Mouse (Mus musculus) midbrain, embryonic 13.5 days (tissue): ENCODE results near the gene Hoxd4. TPM values are rescaled to one million over a fixed set of nuclear protein-coding genes. Genes with fewer than 3 reads are reported as not detected.

Source experiments
- ATAC-seq: fragments of 200-750 bp; cut with Nextera tagmentation; 2 replicates; pipeline ENCODE4 v1.8.0; 2017; ENCODE audit warnings: mild to moderate bottlenecking, moderate TSS enrichment, moderate library complexity
- H3K27ac ChIP-seq: fragments of 300-500 bp; sonication (generic); 2 replicates; pipeline ENCODE4 v1.5.1; 2015; ENCODE audit warnings: inconsistent platforms, mild to moderate bottlenecking, moderate library complexity
- H3K27me3 ChIP-seq: fragments of 300-500 bp; sonication (generic); 2 replicates; pipeline ENCODE4 v1.6.1; 2015; ENCODE audit warnings: mild to moderate bottlenecking, inconsistent platforms
- H3K36me3 ChIP-seq: fragments of 300-500 bp; sonication (generic); 2 replicates; pipeline ENCODE4 v1.6.1; 2015; ENCODE audit warnings: mild to moderate bottlenecking, inconsistent platforms
- H3K4me1 ChIP-seq: fragments of 300-500 bp; sonication (generic); replicated peaks from 2 replicates; pipeline ENCODE4 v1.6.1; 2015; ENCODE audit warnings: inconsistent platforms
- H3K4me2 ChIP-seq: fragments of 300-500 bp; sonication (generic); replicated peaks from 2 replicates; pipeline ENCODE4 v1.6.1; 2015; ENCODE audit warnings: moderate library complexity, mild to moderate bottlenecking, inconsistent platforms
- H3K4me3 ChIP-seq: fragments of 300-500 bp; sonication (generic); replicated peaks from 2 replicates; pipeline ENCODE4 v1.5.1; 2015; ENCODE audit warnings: mild to moderate bottlenecking, inconsistent platforms
- H3K9ac ChIP-seq: fragments of 300-500 bp; sonication (generic); replicated peaks from 2 replicates; pipeline ENCODE4 v1.6.1; 2015; ENCODE audit warnings: mild to moderate bottlenecking, inconsistent platforms
- H3K9me3 ChIP-seq: fragments of 300-500 bp; sonication (generic); 2 replicates; pipeline ENCODE4 v1.6.1; 2016; ENCODE audit warnings: mild to moderate bottlenecking, inconsistent platforms
- WGBS: fragments of 180-500 bp; shearing (Covaris S2); methylation state at CpG from one replicate; pipeline ENCODE4 v1.1.7; 2015; 5-methylcytosine and 5-hydroxymethylcytosine counted together
- polyA plus RNA-seq: library from polyadenylated mRNA; unstranded; fragments of >200 nt; fragmentation: Nextera tagmentation; extraction: Ambion mirVana; gene quantifications from 2 replicates; pipeline ENCODE4 v1.2.1, GENCODE M21; 2015

The Hoxd4 gene
- polyA plus RNA-seq, 1 experiment from 2014 or later: not detected

DNA sequence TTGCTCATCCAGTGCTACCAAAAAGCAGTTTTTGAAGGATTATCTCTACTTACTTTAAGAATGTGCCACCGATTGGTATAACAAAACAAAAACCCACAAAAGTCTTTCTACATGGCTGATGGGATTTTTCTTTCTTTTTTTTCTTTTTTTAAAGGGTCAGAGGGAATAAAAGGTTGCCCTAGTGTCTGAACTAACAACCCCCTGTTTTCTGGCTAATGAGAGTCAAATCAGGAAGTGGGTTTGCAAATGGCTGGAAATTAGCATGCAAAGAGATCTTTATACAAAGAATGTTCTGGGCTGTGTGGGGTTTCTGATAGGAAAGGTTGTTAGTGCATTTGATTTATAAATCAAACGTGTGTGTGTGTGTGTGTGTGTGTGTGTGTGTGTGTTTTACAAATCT, 8.7 kb downstream of the Hoxd4 start:
- Histone ChIP-seq H3K4me1 (no peaks in the 10 kb centered on the region), H3K36me3 (no peaks in the 10 kb centered on the region), H3K27ac (no peak overlapping the region), H3K9me3 (no peaks in the 10 kb centered on the region), H3K27me3 (peaks cover 100% of the 10 kb centered on the region), H3K4me2 (no peak overlapping the region), H3K9ac (no peak overlapping the region), H3K4me3 (no peak overlapping the region)
- no peak for ATAC-seq
- 4% methylated on average over 2 of the region's 2 CpGs for WGBS

DNA sequence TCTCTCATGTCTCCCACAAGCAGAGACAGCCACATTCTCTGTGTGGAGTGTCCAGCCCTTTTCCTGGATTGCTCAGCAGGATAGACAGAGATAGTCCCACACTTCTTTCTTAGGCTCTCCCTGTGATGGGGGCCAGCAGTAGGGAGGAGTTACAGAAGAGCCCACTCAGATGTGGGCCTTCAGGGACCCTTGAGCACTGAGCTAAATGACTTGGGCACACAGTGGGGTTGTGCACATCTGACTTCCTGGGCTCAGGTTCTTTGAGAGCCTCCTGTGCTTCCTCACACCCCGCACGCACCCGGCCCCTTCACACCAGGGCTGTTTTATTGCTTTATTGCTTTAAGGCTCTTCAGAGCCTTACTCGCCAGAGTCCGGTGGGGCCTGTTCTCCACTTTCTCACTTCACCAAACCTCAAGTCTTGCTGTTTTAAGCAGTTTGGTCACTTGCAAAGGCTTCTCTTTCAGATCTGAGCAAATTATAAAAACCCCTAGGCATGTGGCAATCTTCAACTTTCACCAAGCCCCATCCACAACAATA, 9.3 kb downstream of the Hoxd4 start:
- H3K4me2 ChIP-seq: no peak overlapping the region
- WGBS: under 1% methylated on average over 5 of the region's 5 CpGs
- H3K36me3 ChIP-seq: no peaks in the 10 kb centered on the region
- H3K9me3 ChIP-seq: no peaks in the 10 kb centered on the region
- H3K27ac ChIP-seq: no peak overlapping the region
- no peaks in the 10 kb centered on the region for H3K4me1 ChIP-seq
- no peak for ATAC-seq
- H3K4me3 ChIP-seq: no peak overlapping the region
- H3K9ac ChIP-seq: no peak overlapping the region
- peaks cover 100% of the 10 kb centered on the region for H3K27me3 ChIP-seq

DNA sequence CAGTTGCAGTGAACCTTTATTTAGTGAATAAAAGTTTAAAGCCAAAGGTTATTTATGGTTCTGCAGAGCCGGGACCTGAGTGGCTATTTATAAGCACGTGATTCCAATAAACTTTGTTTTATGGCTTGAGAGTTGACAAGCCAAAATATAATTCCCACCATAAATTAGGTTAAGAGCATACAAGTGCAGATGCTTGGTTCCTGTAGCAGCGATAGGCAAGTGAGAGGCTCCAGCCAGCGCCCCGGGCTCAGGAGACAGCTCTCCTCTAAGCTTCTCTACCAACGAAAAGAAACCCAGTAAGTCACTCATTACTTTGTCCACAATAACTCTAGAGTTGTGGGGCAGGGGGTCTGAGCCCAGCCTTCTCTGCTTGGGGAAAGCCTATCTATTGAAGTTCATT, 10.2 kb downstream of the Hoxd4 start:
- H3K27me3 ChIP-seq: peaks cover 100% of the 10 kb centered on the region
- H3K4me1 ChIP-seq: no peaks in the 10 kb centered on the region
- 3% methylated on average over 6 of the region's 6 CpGs for WGBS
- H3K9ac ChIP-seq: no peak overlapping the region
- no peak for ATAC-seq
- no peaks in the 10 kb centered on the region for H3K9me3 ChIP-seq
- H3K27ac ChIP-seq: no peak overlapping the region
- no peaks in the 10 kb centered on the region for H3K36me3 ChIP-seq
- H3K4me2 ChIP-seq: no peak overlapping the region
- H3K4me3 ChIP-seq: no peak overlapping the region

GRCm38 (mm10) chr2:74722949-74723348, 11.2 kb downstream of the Hoxd4 start:
- Histone ChIP-seq H3K9ac (no peak overlapping the region), H3K36me3 (no peaks in the 10 kb centered on the region), H3K27ac (no peak overlapping the region), H3K9me3 (no peaks in the 10 kb centered on the region), H3K4me1 (peaks cover 6% of the 10 kb centered on the region), H3K4me3 (no peak overlapping the region), H3K4me2 (no peak overlapping the region), H3K27me3 (peaks cover 100% of the 10 kb centered on the region)
- ATAC-seq: no peak
- 3% methylated on average over 8 of the region's 8 CpGs for WGBS

- H3K4me2 ChIP-seq: no peak overlapping the region
- no peak overlapping the region for H3K9ac ChIP-seq
- H3K27ac ChIP-seq: no peak overlapping the region
- H3K27me3 ChIP-seq: peaks cover 100% of the 10 kb centered on the region
- no peak overlapping the region for H3K4me3 ChIP-seq
- no peaks in the 10 kb centered on the region for H3K36me3 ChIP-seq
- 5% methylated on average over 7 of the region's 7 CpGs for WGBS
- ATAC-seq: no peak
- no peaks in the 10 kb centered on the region for H3K9me3 ChIP-seq
- peaks cover 6% of the 10 kb centered on the region for H3K4me1 ChIP-seq
Observed at GRCm38 (mm10) chr2:74724244-74725015, 12.7 kb downstream of the Hoxd4 start.

GRCm38 (mm10) chr2:74725171-74725570, 13.4 kb downstream of the Hoxd4 start:
- Histone ChIP-seq H3K4me2 (no peak overlapping the region), H3K4me1 (peaks cover 6% of the 10 kb centered on the region), H3K9ac (no peak overlapping the region), H3K27ac (no peak overlapping the region), H3K27me3 (peaks cover 99% of the 10 kb centered on the region), H3K4me3 (no peak overlapping the region), H3K36me3 (no peaks in the 10 kb centered on the region), H3K9me3 (no peaks in the 10 kb centered on the region)
- ATAC-seq: no peak
- WGBS: 1% methylated on average over 17 of the region's 17 CpGs

- Histone ChIP-seq H3K27ac (no peak within 1 kb of the TSS), H3K27me3 (peaks cover 99% of the 10 kb centered on the region), H3K4me3 (peak within 1 kb of the TSS; percentile 14; the same call in 1 of the 2 replicates), H3K36me3 (no peaks in the 10 kb centered on the region), H3K4me2 (peak within 1 kb of the TSS; percentile 26; the same call in 1 of the 2 replicates), H3K4me1 (peaks cover 6% of the 10 kb centered on the region), H3K9me3 (no peaks in the 10 kb centered on the region), H3K9ac (no peak within 1 kb of the TSS)
- ATAC-seq: no peak
- 5% methylated on average over 5 of the region's 5 CpGs for WGBS
Observed at GRCm38 (mm10) chr2:74726551-74726950, 14.8 kb downstream of the Hoxd4 start, which contains the start of gene Gm28230. TSS of gene Gm28230 (plus strand) at chr2:74726728.

DNA sequence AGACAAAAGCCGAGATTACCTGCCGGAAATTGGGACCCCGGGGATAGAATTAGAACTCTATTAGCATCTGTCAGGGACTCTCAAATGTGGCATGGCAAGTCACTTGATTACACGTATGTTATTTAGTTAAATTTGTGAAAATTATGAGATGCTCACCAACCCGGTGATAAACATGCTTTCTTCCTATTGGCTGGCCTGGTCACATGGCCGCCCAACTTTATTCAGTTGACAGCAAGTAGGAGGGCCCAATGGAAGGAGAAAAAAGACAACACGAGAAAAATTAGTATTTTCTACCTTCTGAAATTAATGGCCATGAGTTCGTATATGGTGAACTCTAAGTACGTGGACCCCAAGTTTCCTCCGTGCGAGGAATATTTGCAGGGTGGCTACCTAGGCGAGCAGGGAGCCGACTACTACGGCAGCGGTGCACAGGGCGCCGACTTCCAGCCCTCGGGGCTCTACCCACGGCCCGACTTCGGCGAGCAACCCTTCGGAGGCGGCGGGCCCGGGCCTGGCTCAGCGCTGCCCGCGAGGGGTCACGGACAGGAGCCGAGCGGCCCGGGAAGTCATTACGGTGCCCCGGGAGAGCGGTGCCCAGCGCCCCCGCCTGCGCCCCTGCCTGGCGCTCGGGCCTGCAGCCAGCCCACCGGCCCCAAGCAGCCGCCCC, 15.4 kb downstream of the Hoxd4 start:
- Histone ChIP-seq H3K4me2 (peak overlapping the region; percentile 26; the same call in 1 of the 2 replicates), H3K9ac (no peak overlapping the region), H3K36me3 (no peaks in the 10 kb centered on the region), H3K4me1 (peaks cover 6% of the 10 kb centered on the region), H3K9me3 (no peaks in the 10 kb centered on the region), H3K27me3 (peaks cover 99% of the 10 kb centered on the region), H3K27ac (no peak overlapping the region), H3K4me3 (peak overlapping the region; percentile 14; the same call in 1 of the 2 replicates)
- ATAC-seq: no peak
- under 1% methylated on average over 43 of the region's 43 CpGs for WGBS

DNA sequence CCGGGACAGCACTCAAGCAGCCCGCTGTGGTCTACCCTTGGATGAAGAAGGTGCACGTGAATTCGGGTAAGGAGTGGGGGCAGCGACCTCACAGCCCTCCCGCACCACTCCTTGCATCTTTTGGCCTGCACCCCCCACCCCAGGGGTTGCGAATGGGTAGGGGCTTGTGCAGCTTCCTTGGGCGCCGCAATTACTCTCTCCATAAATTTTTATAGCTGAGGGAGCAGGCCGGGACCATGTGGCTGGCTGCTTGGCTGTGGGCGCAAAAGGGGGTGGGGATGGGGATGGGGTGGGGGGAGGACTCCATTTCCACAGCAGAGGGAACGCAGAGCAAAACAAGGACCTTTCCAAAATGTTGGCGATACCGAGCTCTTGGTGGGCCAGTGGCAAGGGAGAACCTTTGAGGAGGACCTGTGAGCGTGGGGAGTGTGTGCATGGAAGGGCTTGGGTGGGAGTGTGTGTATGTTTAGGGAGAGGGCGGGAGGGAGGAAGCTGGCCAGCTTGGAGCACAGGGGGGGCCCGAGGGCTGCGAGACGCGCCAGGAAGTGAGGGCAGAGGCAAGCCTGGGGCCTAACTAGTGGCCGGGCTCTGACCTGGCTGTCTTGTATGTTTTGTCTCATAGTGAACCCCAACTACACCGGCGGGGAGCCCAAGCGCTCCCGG, 16.0 kb downstream of the Hoxd4 start:
- Histone ChIP-seq H3K27ac (no peak overlapping the region), H3K4me3 (no peak overlapping the region), H3K9ac (no peak overlapping the region), H3K4me1 (peaks cover 7% of the 10 kb centered on the region), H3K36me3 (no peaks in the 10 kb centered on the region), H3K4me2 (no peak overlapping the region), H3K9me3 (no peaks in the 10 kb centered on the region), H3K27me3 (peaks cover 99% of the 10 kb centered on the region)
- WGBS: under 1% methylated on average over 25 of the region's 25 CpGs
- ATAC-seq: no peak

GRCm38 (mm10) chr2:74728303-74728680, 16.6 kb downstream of the Hoxd4 start:
- no peak overlapping the region for H3K4me3 ChIP-seq
- no peak overlapping the region for H3K4me2 ChIP-seq
- no peaks in the 10 kb centered on the region for H3K36me3 ChIP-seq
- no peak overlapping the region for H3K27ac ChIP-seq
- H3K9ac ChIP-seq: no peak overlapping the region
- H3K27me3 ChIP-seq: peaks cover 99% of the 10 kb centered on the region
- H3K9me3 ChIP-seq: no peaks in the 10 kb centered on the region
- WGBS: 2% methylated on average over 13 of the region's 13 CpGs
- H3K4me1 ChIP-seq: peaks cover 10% of the 10 kb centered on the region
- no peak for ATAC-seq

DNA sequence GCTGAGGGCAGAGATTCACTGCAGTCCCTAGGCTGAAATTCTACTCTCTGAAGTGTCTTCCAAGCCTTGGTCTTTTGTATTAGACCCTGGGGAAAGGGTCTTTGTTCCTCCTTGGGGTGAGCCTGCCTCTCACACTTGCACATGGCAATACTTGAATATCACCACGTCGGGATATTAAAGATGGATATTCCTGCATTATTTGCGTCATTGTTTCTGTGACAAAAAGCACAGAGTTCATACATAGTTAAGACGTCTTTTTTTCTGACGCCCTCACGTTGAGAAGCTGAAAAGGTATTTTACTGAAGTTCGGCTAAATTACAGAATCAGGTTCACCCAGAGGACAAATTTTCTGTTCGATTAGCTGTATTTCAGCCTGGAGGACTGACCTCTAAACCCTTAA, 18.6 kb downstream of the Hoxd4 start:
- no peak overlapping the region for H3K4me2 ChIP-seq
- no peak for ATAC-seq
- H3K4me3 ChIP-seq: no peak overlapping the region
- no peak overlapping the region for H3K9ac ChIP-seq
- H3K36me3 ChIP-seq: no peaks in the 10 kb centered on the region
- H3K9me3 ChIP-seq: no peaks in the 10 kb centered on the region
- H3K27me3 ChIP-seq: peaks cover 99% of the 10 kb centered on the region
- WGBS: 1% methylated on average over 8 of the region's 8 CpGs
- no peak overlapping the region for H3K27ac ChIP-seq
- peaks cover 10% of the 10 kb centered on the region for H3K4me1 ChIP-seq

GRCm38 (mm10) chr2:74731055-74731454, 19.3 kb downstream of the Hoxd4 start:
- peaks cover 12% of the 10 kb centered on the region for H3K4me1 ChIP-seq
- no peak for ATAC-seq
- H3K4me2 ChIP-seq: no peak overlapping the region
- H3K27me3 ChIP-seq: peaks cover 99% of the 10 kb centered on the region
- no peak overlapping the region for H3K4me3 ChIP-seq
- no peak overlapping the region for H3K9ac ChIP-seq
- H3K36me3 ChIP-seq: no peaks in the 10 kb centered on the region
- no peak overlapping the region for H3K27ac ChIP-seq
- H3K9me3 ChIP-seq: no peaks in the 10 kb centered on the region
